In the genomic region with DNA sequence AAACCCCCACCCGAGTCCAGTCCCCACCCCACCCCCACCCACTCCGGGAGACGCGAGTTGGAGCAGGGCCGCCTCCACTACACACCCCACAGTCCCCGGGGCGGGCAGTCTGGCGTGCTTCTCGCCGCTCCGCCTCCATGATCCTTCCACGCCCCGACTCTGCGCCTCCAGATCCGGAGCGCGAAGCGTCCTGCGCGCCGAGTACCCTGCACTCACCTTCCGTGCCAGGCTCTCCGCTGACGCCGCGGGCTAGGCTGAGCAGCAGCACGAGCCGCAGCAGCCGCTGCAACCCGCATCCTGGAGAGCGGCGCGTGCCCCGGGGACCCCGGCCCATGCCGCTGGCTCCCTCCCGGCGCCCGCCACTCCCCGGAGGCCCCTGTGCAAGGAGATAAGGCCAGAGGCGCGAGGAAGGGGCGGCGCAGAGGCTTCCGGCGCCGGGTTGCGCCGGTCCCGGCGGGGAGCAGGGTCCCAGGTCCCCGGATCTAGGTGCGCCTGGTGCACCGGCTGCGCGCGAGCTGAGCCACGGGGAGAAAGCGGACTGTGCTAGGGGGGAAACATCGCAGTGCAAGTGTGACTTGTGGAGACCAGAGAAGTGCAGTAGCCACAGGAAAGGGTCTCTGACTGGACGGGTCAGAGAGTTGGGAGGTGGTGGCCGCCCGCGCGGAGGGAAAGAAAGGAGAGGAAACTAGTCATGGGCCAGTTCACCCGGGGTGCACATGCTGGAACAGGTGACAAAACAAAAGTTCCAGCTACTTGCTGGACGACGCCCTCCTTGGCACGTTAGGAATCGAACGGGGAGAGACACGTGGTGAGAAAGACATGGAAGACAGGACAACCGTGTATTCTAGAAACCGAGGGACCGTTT, we compare ENCODE assay signal across 8 mouse cellular contexts. TPM values are rescaled to one million over a fixed set of nuclear protein-coding genes. Genes with fewer than 3 reads are reported as not detected.
DNase-seq lines count a peak whose midpoint lies in the region; ATAC-seq lines count a peak whose summit lies in the region.

A gene (minus strand): TSS at position 644 of the 865 bp plus-strand sequence.

- WGBS in intestine, embryonic 14.5 days = under 1% methylated on average over 64 of the region's 75 CpGs

- peaks cover 14% of the 10 kb centered on the region; the same call in 1 of the 2 replicates for H3K4me1 ChIP-seq in intestine, embryonic 14.5 days (replicated peaks; ENCODE audit: control insufficient read depth, insufficient read depth, low read length)

- H3K9me3 ChIP-seq in intestine, embryonic 14.5 days (ENCODE audit: control insufficient read depth, low read length) = no peaks in the 10 kb centered on the region

- peak within 1 kb of the TSS; percentile 70 for H3K4me3 ChIP-seq in intestine, embryonic 14.5 days (ENCODE audit: low read depth, low read length)

- DNase-seq in Muller cell, postnatal 12 days (ENCODE audit: inconsistent ontology term) = peak; percentile 57
- DNase-seq in embryo, embryonic 10.5 days (ENCODE audit: low spot score) = peak; percentile 63
- peak; percentile 21 to 58 for DNase-seq in gastrocnemius, postnatal 4 days (ENCODE audit: low spot score in 2 of 2)
- peak; percentile 88 for DNase-seq in intestine, embryonic 14.5 days (ENCODE audit: low spot score)
- peak; percentile 63 to 68 for DNase-seq in left cerebral cortex, postnatal 36 days (ENCODE audit: low spot score in 2 of 2)
- peak; percentile 70 for DNase-seq in right cerebral cortex, postnatal 25 days
- peak; percentile 58 to 79 for DNase-seq in urinary bladder, postnatal 36 days (ENCODE audit: low spot score in 2 of 2)

- peak within 1 kb of the TSS; percentile 86 for H3K27ac ChIP-seq in intestine, embryonic 14.5 days (ENCODE audit: low read depth)

- H3K27me3 ChIP-seq in intestine, embryonic 14.5 days (replicated peaks; ENCODE audit: control insufficient read depth, insufficient read depth, low read length) = no peaks in the 10 kb centered on the region

- peak within 1 kb of the TSS; percentile 93 for H3K4me2 ChIP-seq in intestine, embryonic 14.5 days (ENCODE audit: low read length)

- peak within 1 kb of the TSS; percentile 69 for H3K9ac ChIP-seq in intestine, embryonic 14.5 days (ENCODE audit: low read length)

- peak; percentile 87 for ATAC-seq in intestine, embryonic 14.5 days (replicated peaks; ENCODE audit: low FRiP score, low TSS enrichment, low read depth)
- peak; percentile 78 for ATAC-seq in megakaryocyte-erythroid progenitor cell, adult 5-6 weeks (replicated peaks; ENCODE audit: low FRiP score, low TSS enrichment, poor library complexity, severe bottlenecking)

- intact Hi-C loops in left cerebral cortex, postnatal 36 days (cut with DNase I) = loop anchor here (5.0 kb wide), 1 partner anchor 109 kb away; a partner anchor contains a TSS

- H3K36me3 ChIP-seq in intestine, embryonic 14.5 days (ENCODE audit: control insufficient read depth, insufficient read depth, low read length) = no peaks in the 10 kb centered on the region

RNA-seq across cellular contexts. Expression of the gene that starts here (rescaled TPM):
- 1 to 10 TPM; 1.8 to 1.9 TPM for total RNA-seq in gastrocnemius, postnatal 4 days (2021)
- 8.0 and 8.3 TPM in 2 replicates for polyA plus RNA-seq in intestine, embryonic 14.5 days (2014; fragmentation: Nextera tagmentation; extraction: Ambion mirVana)
- total RNA-seq in left cerebral cortex, postnatal 36 days (2021) = 1 to 10 TPM; 9.1 to 9.3 TPM
- total RNA-seq in megakaryocyte-erythroid progenitor cell, adult 5-6 weeks (2014; fragmentation: Nextera tagmentation) = 55.2 and 83.7 TPM in 2 replicates
- total RNA-seq in megakaryocyte-erythroid progenitor cell, adult 5-6 weeks (2017) = 91.5 and 118 TPM in 2 replicates

Comparison
In these comparisons a context has a peak if more than half of its experiments do, and no peak if none do; other contexts are left out.
1. Peak in every context shown above with its lines: DNase-seq, ATAC-seq, H3K4me3 ChIP-seq and H3K27ac ChIP-seq.
2. RNA of the gene that starts here (total RNA-seq): 55.2 to 118 TPM in megakaryocyte-erythroid progenitor cell, adult 5-6 weeks; 9.1 to 9.3 TPM in left cerebral cortex, postnatal 36 days and 1.8 to 1.9 TPM in gastrocnemius, postnatal 4 days; every median in the first group is over 4 times any median in the second.